Mouse (Mus musculus): ENCODE measurements around the gene Myo7a. TPM values are rescaled to one million over a fixed set of nuclear protein-coding genes. Genes with fewer than 3 reads are reported as not detected.

The Myo7a gene
- polyA plus RNA-seq, 1 experiment from 2014 or later: 5.1 TPM

DNA sequence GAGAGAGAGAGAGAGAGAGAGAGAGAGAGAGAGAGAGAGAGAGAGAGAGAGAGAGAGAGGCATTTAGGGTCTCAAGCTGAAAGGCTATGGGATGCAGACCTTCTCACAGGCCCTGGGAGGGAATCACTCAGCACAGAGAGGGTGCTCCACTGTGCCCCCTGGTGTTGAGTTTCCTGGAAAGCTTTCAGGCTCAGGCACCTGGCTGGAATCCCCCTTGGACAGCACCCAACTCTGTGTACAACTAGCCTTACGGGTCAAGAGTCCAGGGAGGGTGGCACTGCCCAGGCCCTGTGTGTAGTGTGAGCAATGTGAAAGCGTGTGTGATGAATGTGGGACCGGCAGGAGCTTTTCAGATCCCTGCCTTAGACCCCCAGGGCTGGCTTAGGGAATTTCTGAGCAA, 21.9 kb upstream of the Myo7a start:
- no peak for ATAC-seq (replicated peaks; ENCODE audit: insufficient number of reproducible peaks, insufficient read depth, low FRiP score, low read depth)
- Histone ChIP-seq H3K27ac (no peak overlapping the region), H3K36me3 (no peaks in the 10 kb centered on the region), H3K9ac (no peak overlapping the region; the same call in 1 of the 2 replicates), H3K4me2 (no peak overlapping the region), H3K27me3 (no peaks in the 10 kb centered on the region), H3K9me3 (replicated peaks) (no peaks in the 10 kb centered on the region), H3K4me1 (replicated peaks) (peaks cover 25% of the 10 kb centered on the region), H3K4me3 (no peak overlapping the region)
- WGBS: 59% methylated on average over 3 of the region's 3 CpGs

DNA sequence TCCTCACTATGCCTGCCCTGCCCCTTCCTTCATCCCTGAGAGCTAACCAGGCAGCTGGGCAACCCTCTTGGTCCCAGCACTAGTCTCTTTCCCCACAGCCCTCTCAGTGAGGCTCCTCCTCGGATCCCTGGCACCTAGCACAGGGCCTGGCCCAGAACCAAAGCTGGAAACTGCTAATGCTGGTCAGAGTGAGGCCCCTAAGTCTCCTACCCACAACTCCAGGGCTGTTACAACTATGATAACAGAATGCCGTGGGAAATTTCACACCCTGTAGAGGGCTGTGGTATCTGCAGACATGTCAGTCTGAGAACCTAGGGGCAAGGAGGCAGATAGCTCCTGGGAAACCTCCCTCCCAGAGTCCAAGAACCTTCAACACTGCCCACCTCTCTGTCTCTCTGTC, 21.3 kb upstream of the Myo7a start:
- H3K27me3 ChIP-seq: no peaks in the 10 kb centered on the region
- H3K27ac ChIP-seq: peak overlapping the region; percentile 37; the same call in 1 of the 2 replicates
- WGBS: 7% methylated on average over 2 of the region's 2 CpGs
- H3K4me3 ChIP-seq: no peak overlapping the region
- no peak overlapping the region for H3K9ac ChIP-seq
- peaks cover 25% of the 10 kb centered on the region for H3K4me1 ChIP-seq (replicated peaks)
- H3K4me2 ChIP-seq: no peak overlapping the region
- ATAC-seq (replicated peaks; ENCODE audit: insufficient number of reproducible peaks, insufficient read depth, low FRiP score, low read depth): peak; percentile 47; the same call in 1 of the 2 replicates
- no peaks in the 10 kb centered on the region for H3K9me3 ChIP-seq (replicated peaks)
- H3K36me3 ChIP-seq: no peaks in the 10 kb centered on the region

DNA sequence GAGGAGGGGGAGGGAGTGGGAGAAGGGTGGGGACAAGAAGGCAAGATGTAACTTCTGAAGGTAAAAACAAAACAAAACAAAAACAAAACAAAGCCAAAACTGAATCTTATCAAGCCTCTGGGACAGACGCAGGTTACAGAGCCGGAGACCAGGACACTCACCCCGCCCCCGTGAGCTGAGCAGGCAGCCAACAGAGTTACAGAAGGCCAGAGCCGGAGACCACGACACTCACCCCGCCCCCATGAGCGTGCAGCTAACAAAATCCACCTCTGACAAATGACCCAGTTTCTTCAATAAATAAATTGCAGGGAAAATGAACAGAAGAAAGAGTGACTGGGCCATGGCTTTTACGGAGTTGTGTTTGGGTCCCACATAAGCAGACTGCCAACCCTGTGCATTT, 19.9 kb upstream of the Myo7a start:
- no peak overlapping the region for H3K27ac ChIP-seq

GRCm38 (mm10) chr7:98137995-98138394, 18.7 kb upstream of the Myo7a start:
- Histone ChIP-seq H3K4me1 (replicated peaks) (peaks cover 25% of the 10 kb centered on the region), H3K9ac (no peak overlapping the region), H3K36me3 (no peaks in the 10 kb centered on the region), H3K9me3 (replicated peaks) (no peaks in the 10 kb centered on the region), H3K4me3 (no peak overlapping the region), H3K27me3 (no peaks in the 10 kb centered on the region), H3K4me2 (no peak overlapping the region), H3K27ac (no peak overlapping the region)
- ATAC-seq (replicated peaks; ENCODE audit: insufficient number of reproducible peaks, insufficient read depth, low FRiP score, low read depth): no peak
- WGBS: 66% methylated on average over 2 of the region's 2 CpGs

More for the DNA sequence above, 19.9 kb upstream of the Myo7a start:
- ATAC-seq (replicated peaks; ENCODE audit: insufficient number of reproducible peaks, insufficient read depth, low FRiP score, low read depth): no peak
- no peak overlapping the region for H3K4me3 ChIP-seq
- peak overlapping the region; percentile 36 for H3K4me2 ChIP-seq
- H3K4me1 ChIP-seq (replicated peaks): peaks cover 25% of the 10 kb centered on the region
- no peak overlapping the region for H3K9ac ChIP-seq
- no peaks in the 10 kb centered on the region for H3K36me3 ChIP-seq
- H3K27me3 ChIP-seq: no peaks in the 10 kb centered on the region
- WGBS: 19% methylated on average over 9 of the region's 9 CpGs
- no peaks in the 10 kb centered on the region for H3K9me3 ChIP-seq (replicated peaks)

- no peaks in the 10 kb centered on the region for H3K9me3 ChIP-seq (replicated peaks)
- no peak overlapping the region for H3K4me2 ChIP-seq
- no peak for ATAC-seq (replicated peaks; ENCODE audit: insufficient number of reproducible peaks, insufficient read depth, low FRiP score, low read depth)
- peaks cover 25% of the 10 kb centered on the region for H3K4me1 ChIP-seq (replicated peaks)
- no peaks in the 10 kb centered on the region for H3K36me3 ChIP-seq
- WGBS: 61% methylated on average over 3 of the region's 3 CpGs
- no peak overlapping the region for H3K4me3 ChIP-seq
- H3K27ac ChIP-seq: no peak overlapping the region
- no peak overlapping the region for H3K9ac ChIP-seq
- H3K27me3 ChIP-seq: no peaks in the 10 kb centered on the region
Observed at GRCm38 (mm10) chr7:98137583-98137982, 18.3 kb upstream of the Myo7a start.

- Histone ChIP-seq H3K4me2 (no peak overlapping the region), H3K27me3 (no peaks in the 10 kb centered on the region), H3K36me3 (no peaks in the 10 kb centered on the region), H3K9me3 (replicated peaks) (no peaks in the 10 kb centered on the region), H3K4me1 (replicated peaks) (no peaks in the 10 kb centered on the region), H3K4me3 (no peak overlapping the region), H3K27ac (no peak overlapping the region), H3K9ac (no peak overlapping the region)
- WGBS: 87% methylated on average over 8 of the region's 8 CpGs
- ATAC-seq (replicated peaks; ENCODE audit: insufficient number of reproducible peaks, insufficient read depth, low FRiP score, low read depth): no peak
Observed at GRCm38 (mm10) chr7:98131751-98132150, 12.4 kb upstream of the Myo7a start.

GRCm38 (mm10) chr7:98125473-98125872, 6.1 kb upstream of the Myo7a start:
- H3K9ac ChIP-seq: no peak overlapping the region
- H3K4me2 ChIP-seq: no peak overlapping the region
- no peaks in the 10 kb centered on the region for H3K9me3 ChIP-seq (replicated peaks)
- ATAC-seq (replicated peaks; ENCODE audit: insufficient number of reproducible peaks, insufficient read depth, low FRiP score, low read depth): no peak
- H3K27me3 ChIP-seq: no peaks in the 10 kb centered on the region
- no peak overlapping the region for H3K4me3 ChIP-seq
- WGBS: 35% methylated on average over 5 of the region's 5 CpGs
- H3K36me3 ChIP-seq: no peaks in the 10 kb centered on the region
- H3K27ac ChIP-seq: no peak overlapping the region
- H3K4me1 ChIP-seq (replicated peaks): peaks cover 4% of the 10 kb centered on the region; the same call in 1 of the 2 replicates

DNA sequence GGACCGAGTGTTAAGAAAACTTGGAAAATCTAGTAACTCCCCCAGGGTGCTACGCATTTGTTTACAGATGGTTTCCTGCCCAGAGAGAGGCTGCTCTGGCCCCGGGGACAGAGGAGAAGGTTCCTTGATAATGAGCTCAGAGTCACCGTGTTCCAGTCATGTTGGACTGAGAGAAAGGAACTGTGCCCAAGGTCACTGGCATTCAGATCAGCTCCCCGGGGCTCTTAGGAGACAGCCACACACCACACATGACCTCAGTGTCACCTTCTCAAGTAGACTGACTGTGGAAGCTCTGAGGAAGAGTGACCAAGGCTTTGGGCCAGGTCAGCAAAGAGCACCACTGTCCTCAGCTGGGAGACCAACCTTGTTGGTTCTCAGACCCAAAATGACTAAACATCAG, 5.4 kb upstream of the Myo7a start:
- WGBS: 26% methylated on average over 5 of the region's 5 CpGs
- no peak overlapping the region for H3K4me2 ChIP-seq
- no peak for ATAC-seq (replicated peaks; ENCODE audit: insufficient number of reproducible peaks, insufficient read depth, low FRiP score, low read depth)

GRCm38 (mm10) chr7:98121673-98122072, 2.3 kb upstream of the Myo7a start:
- no peak overlapping the region for H3K4me2 ChIP-seq
- H3K27ac ChIP-seq: no peak overlapping the region
- 65% methylated on average over 8 of the region's 8 CpGs for WGBS
- peaks cover 17% of the 10 kb centered on the region for H3K4me1 ChIP-seq (replicated peaks)
- no peak overlapping the region for H3K4me3 ChIP-seq
- no peak overlapping the region for H3K9ac ChIP-seq
- no peaks in the 10 kb centered on the region for H3K9me3 ChIP-seq (replicated peaks)
- H3K36me3 ChIP-seq: no peaks in the 10 kb centered on the region
- no peaks in the 10 kb centered on the region for H3K27me3 ChIP-seq
- no peak for ATAC-seq (replicated peaks; ENCODE audit: insufficient number of reproducible peaks, insufficient read depth, low FRiP score, low read depth)

More for the DNA sequence above, 5.4 kb upstream of the Myo7a start:
- Histone ChIP-seq H3K9me3 (replicated peaks) (no peaks in the 10 kb centered on the region), H3K27me3 (no peaks in the 10 kb centered on the region), H3K9ac (no peak overlapping the region), H3K4me3 (no peak overlapping the region), H3K36me3 (no peaks in the 10 kb centered on the region), H3K4me1 (replicated peaks) (peaks cover 4% of the 10 kb centered on the region; the same call in 1 of the 2 replicates), H3K27ac (no peak overlapping the region)

GRCm38 (mm10) chr7:98121241-98121640, 1.9 kb upstream of the Myo7a start:
- ATAC-seq (replicated peaks; ENCODE audit: insufficient number of reproducible peaks, insufficient read depth, low FRiP score, low read depth): no peak
- WGBS: 62% methylated on average over 3 of the region's 3 CpGs
- Histone ChIP-seq H3K4me3 (no peak overlapping the region), H3K4me1 (replicated peaks) (peaks cover 17% of the 10 kb centered on the region), H3K4me2 (no peak overlapping the region), H3K27me3 (no peaks in the 10 kb centered on the region), H3K9me3 (replicated peaks) (no peaks in the 10 kb centered on the region), H3K27ac (no peak overlapping the region), H3K36me3 (no peaks in the 10 kb centered on the region), H3K9ac (no peak overlapping the region)

DNA sequence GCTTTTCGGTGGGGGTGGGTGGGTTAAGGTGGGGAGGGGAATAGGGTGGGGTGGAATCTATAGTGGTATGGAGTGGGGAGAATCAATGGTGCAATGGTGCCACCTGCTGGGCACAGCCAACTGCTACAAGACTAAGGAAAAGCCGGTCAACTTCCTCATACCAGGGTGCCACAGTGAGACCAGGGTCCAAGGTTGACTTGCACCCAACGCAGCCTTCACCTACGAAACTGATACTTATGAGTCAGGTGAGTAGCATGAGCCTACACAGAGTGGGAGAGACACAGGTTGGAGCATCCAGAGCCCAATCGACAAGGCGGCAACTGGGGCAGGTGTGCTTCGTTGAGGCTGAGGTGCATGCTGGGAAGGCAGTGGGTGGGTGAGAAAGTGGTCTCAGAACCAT, 1.0 kb upstream of the Myo7a start:
- H3K27ac ChIP-seq: no peak overlapping the region
- no peak overlapping the region for H3K9ac ChIP-seq
- H3K27me3 ChIP-seq: no peaks in the 10 kb centered on the region
- no peaks in the 10 kb centered on the region for H3K36me3 ChIP-seq
- H3K9me3 ChIP-seq (replicated peaks): no peaks in the 10 kb centered on the region
- 0 out of 2 replicates have a peak, but pooled peaks have one; percentile 23 for ATAC-seq (replicated peaks; ENCODE audit: insufficient number of reproducible peaks, insufficient read depth, low FRiP score, low read depth)
- peaks cover 17% of the 10 kb centered on the region for H3K4me1 ChIP-seq (replicated peaks)
- peak overlapping the region; percentile 50 for H3K4me2 ChIP-seq
- 0 out of 2 replicates have a peak overlapping the region, but pooled peaks have one; percentile 8 for H3K4me3 ChIP-seq
- WGBS: 7% methylated on average over 7 of the region's 7 CpGs

- ATAC-seq (replicated peaks; ENCODE audit: insufficient number of reproducible peaks, insufficient read depth, low FRiP score, low read depth): no peak
- no peak overlapping the region for H3K4me3 ChIP-seq
- H3K9ac ChIP-seq: no peak overlapping the region
- no peaks in the 10 kb centered on the region for H3K9me3 ChIP-seq (replicated peaks)
- H3K36me3 ChIP-seq: no peaks in the 10 kb centered on the region
- no peaks in the 10 kb centered on the region for H3K27me3 ChIP-seq
- no peak overlapping the region for H3K4me2 ChIP-seq
- no peak overlapping the region for H3K27ac ChIP-seq
- H3K4me1 ChIP-seq (replicated peaks): peaks cover 17% of the 10 kb centered on the region
- 79% methylated on average over 2 of the region's 2 CpGs for WGBS
Observed at GRCm38 (mm10) chr7:98119961-98120232, 573 bp upstream of the Myo7a start.
